Mouse (Mus musculus) liver, adult 10 weeks (tissue): Measurements from ENCODE around the gene Vwa5a. TPM values are rescaled to one million over a fixed set of nuclear protein-coding genes. Genes with fewer than 3 reads are reported as not detected.

Experiments used
- polyA plus RNA-seq: library from polyadenylated mRNA; stranded (reverse); fragments of 350-450 nt; fragmentation: Illumina TruSeq; extraction: RNeasy Lipid Tissue Mini Kit (QIAGEN cat#74804); gene quantifications from one replicate; pipeline ENCODE4 v1.2.3, GENCODE M21; 2014; ENCODE audit warnings: low read depth, low replicate concordance

The Vwa5a gene
- 32.5 TPM for polyA plus RNA-seq

DNA sequence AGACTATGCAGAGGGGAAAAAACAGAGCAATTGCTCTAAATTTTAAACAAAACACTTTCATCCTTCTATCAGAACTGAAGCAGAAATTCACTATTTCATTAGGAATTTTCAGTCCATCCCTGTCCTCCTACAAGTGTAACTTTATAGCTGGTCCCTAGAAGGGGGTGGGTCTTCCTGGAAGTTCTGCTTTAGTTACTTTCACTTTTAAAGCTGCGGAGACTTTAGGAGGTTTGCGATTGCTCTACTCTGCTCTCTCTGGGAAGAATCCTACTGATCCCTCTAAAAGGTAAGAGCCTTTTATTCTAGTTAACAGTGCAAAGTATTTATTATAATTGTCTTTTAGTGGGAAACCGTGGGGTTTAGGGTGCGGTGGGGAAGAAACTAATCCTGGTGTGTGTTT lies at the start of gene Vwa5a:
TSS of gene Vwa5a (plus strand) at position 167 of the 400 bp plus-strand sequence.

DNA sequence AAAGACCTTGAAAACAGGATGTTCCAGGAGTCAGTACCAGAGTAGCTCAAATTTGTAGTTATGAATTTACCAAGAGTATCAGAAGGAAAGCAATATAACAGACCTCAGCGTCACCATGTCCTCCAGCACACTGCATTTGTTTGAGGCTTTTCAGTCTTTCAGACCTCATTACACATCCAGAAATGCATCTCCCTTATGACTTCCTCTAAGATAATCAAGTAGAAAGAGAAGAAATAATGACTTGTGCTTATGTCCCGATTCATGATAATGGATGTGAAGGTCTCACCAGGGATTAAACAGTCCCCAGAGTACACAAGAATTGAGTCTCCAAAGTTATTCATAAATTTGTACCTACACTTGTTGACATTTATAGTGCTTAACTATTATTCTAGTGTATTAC lies 43.6 kb upstream of the Vwa5a start, which contains the start of gene Olfr918:
TSS of gene Olfr918 (minus strand) at position 101 of the 400 bp plus-strand sequence.

DNA sequence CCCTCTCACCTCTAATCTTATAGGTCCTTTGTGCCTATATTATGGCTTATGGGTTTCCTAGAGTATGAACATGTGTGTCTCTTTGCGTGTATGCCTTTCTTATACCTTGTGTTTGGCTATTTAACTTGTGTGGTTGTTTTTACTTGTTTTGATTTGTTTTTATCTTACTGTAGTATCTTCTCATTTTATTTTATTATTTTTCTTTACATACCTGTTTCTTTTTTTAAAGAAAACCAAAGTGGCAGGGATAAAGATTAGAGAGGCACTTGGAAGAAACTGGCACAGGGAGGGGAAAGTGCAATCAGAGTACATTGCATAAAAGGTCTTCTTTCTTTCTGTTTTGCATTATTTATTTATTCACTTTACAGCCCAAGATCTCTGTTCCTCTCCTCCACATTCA lies 33.9 kb downstream of the Vwa5a start, which contains the start of gene Olfr920:
TSS of gene Olfr920 (plus strand) at position 301 of the 400 bp plus-strand sequence.

DNA sequence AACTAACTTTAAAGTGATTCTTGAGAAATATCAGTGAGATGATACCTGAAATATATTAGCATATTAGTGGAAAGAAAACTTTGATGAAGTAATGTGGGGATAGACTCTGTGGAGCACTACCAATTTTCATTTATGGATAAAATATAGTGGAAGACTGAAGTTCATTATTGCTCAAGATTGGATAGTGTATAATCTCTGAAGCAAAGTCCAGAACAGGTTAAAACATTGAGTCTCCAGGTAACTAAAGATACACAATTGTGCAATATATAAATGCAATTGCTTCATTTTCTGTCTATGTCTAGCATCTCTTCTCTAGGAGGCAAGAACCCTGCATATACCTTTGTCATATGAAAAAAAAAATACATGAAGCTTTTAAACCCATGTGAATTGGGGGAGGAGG lies 54.7 kb downstream of the Vwa5a start, which contains the start of gene Olfr921:
TSS of gene Olfr921 (plus strand) at position 301 of the 400 bp plus-strand sequence.

Other genes starting within 250 kb of the Vwa5a start
- not detected for gene Olfr905, start 247.2 kb upstream of the Vwa5a start, polyA plus RNA-seq
- gene Olfr906, start 231.2 kb upstream of the Vwa5a start, polyA plus RNA-seq, result not detected
- not detected for gene Olfr907, start 222.5 kb upstream of the Vwa5a start, polyA plus RNA-seq
- not detected for gene Olfr911-ps1, start 196.7 kb upstream of the Vwa5a start, polyA plus RNA-seq
- gene Olfr910, start 180.4 kb upstream of the Vwa5a start, polyA plus RNA-seq, result not detected
- gene Olfr912, start 138.1 kb upstream of the Vwa5a start, polyA plus RNA-seq, result not detected
- gene Olfr913, start 125.5 kb upstream of the Vwa5a start, polyA plus RNA-seq, result not detected
- not detected for gene Olfr914, start 113.2 kb upstream of the Vwa5a start, polyA plus RNA-seq
- gene Olfr916, start 58.4 kb upstream of the Vwa5a start, polyA plus RNA-seq, result not detected
- gene Olfr917, start 52.4 kb upstream of the Vwa5a start, polyA plus RNA-seq, result not detected
- gene Olfr918, start 43.7 kb upstream of the Vwa5a start, polyA plus RNA-seq, result not detected
- not detected for gene Olfr919, start 14.6 kb upstream of the Vwa5a start, polyA plus RNA-seq
- gene Olfr920, start 34.0 kb downstream of the Vwa5a start, polyA plus RNA-seq, result 0.13 TPM
- not detected for gene Olfr921, start 54.8 kb downstream of the Vwa5a start, polyA plus RNA-seq
- gene Olfr922, start 96.3 kb downstream of the Vwa5a start, polyA plus RNA-seq, result not detected
- gene Olfr923, start 108.3 kb downstream of the Vwa5a start, polyA plus RNA-seq, result not detected
- not detected for gene Olfr924, start 126.2 kb downstream of the Vwa5a start, polyA plus RNA-seq
- not detected for gene Olfr26, start 136.8 kb downstream of the Vwa5a start, polyA plus RNA-seq
- gene Olfr926, start 158.9 kb downstream of the Vwa5a start, polyA plus RNA-seq, result not detected
- not detected for gene Olfr930, start 211.5 kb downstream of the Vwa5a start, polyA plus RNA-seq